Mouse (Mus musculus): ENCODE measurements around the gene Serpina3k. TPM values are rescaled to one million over a fixed set of nuclear protein-coding genes. Genes with fewer than 3 reads are reported as not detected.
"Not testable (repeated sequence)": the region's sequence is repeated elsewhere in the genome, so short reads cannot be mapped to it uniquely, and the experiment has no call there.

Gene Serpina3k
- polyA plus RNA-seq (2014; fragmentation: Nextera tagmentation; extraction: Ambion mirVana): not detected in 2 replicates

GRCm38 (mm10) chr12:104338226-104338625 is at the start of gene Serpina3k, which contains the start of gene Serpina3m:
Serpina3k (plus strand) TSS chr12:104338486.
Serpina3m (plus strand) TSS chr12:104338486.
- not testable (repeated sequence) for H3K27ac ChIP-seq (ENCODE audit: low read depth, low read length); H3K4me3 ChIP-seq (ENCODE audit: low read depth, low read length); ATAC-seq (ENCODE audit: low read depth); H3K9me3 ChIP-seq (ENCODE audit: control insufficient read depth, low read length); H3K4me1 ChIP-seq (ENCODE audit: control insufficient read depth, insufficient read depth, low read length); H3K36me3 ChIP-seq (ENCODE audit: control insufficient read depth, insufficient read depth, low read length); H3K27me3 ChIP-seq (ENCODE audit: control insufficient read depth, insufficient read depth, low read length); H3K9ac ChIP-seq (replicated peaks; ENCODE audit: low read depth, low read length); H3K4me2 ChIP-seq (ENCODE audit: low read depth, low read length)
- 82% methylated on average over 3 of the region's 3 CpGs for WGBS

DNA sequence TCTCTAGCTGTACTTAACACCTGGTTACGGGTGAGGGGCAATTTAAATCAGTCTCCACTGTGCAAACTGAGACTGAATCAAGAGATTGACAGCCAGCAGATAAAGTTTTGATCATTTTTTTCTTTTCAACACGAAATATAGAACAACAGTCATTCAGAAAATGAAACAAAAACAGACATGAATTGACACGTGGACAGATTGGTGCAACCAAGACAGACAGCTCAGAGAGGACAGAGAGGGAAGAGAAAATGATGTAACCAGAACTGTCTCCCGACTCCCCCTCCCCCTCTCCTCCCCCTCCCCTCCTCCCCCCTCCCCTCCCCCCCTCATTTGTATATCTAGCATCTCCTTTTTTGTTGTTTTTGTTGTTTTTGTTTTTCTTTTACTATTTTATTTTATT is 48.4 kb upstream of the Serpina3k start:
- Histone ChIP-seq H3K27me3 (ENCODE audit: control insufficient read depth, insufficient read depth, low read length) (no peaks in the 10 kb centered on the region), H3K27ac (ENCODE audit: low read depth, low read length) (no peak overlapping the region), H3K4me2 (ENCODE audit: low read depth, low read length) (no peak overlapping the region), H3K4me3 (ENCODE audit: low read depth, low read length) (no peak overlapping the region), H3K4me1 (ENCODE audit: control insufficient read depth, insufficient read depth, low read length) (no peaks in the 10 kb centered on the region), H3K9ac (replicated peaks; ENCODE audit: low read depth, low read length) (no peak overlapping the region), H3K9me3 (ENCODE audit: control insufficient read depth, low read length) (no peaks in the 10 kb centered on the region), H3K36me3 (ENCODE audit: control insufficient read depth, insufficient read depth, low read length) (no peaks in the 10 kb centered on the region)
- ATAC-seq (ENCODE audit: low read depth): no peak
- WGBS: 56% methylated on average over 4 of the region's 4 CpGs

GRCm38 (mm10) chr12:104293963-104294362 is 44.3 kb upstream of the Serpina3k start:
- H3K27me3 ChIP-seq (ENCODE audit: control insufficient read depth, insufficient read depth, low read length): no peaks in the 10 kb centered on the region
- H3K27ac ChIP-seq (ENCODE audit: low read depth, low read length): no peak overlapping the region
- H3K4me1 ChIP-seq (ENCODE audit: control insufficient read depth, insufficient read depth, low read length): no peaks in the 10 kb centered on the region
- ATAC-seq (ENCODE audit: low read depth): no peak
- H3K4me3 ChIP-seq (ENCODE audit: low read depth, low read length): no peak overlapping the region
- no peak overlapping the region for H3K9ac ChIP-seq (replicated peaks; ENCODE audit: low read depth, low read length)
- H3K9me3 ChIP-seq (ENCODE audit: control insufficient read depth, low read length): no peaks in the 10 kb centered on the region
- WGBS: 88% methylated on average over 2 of the region's 2 CpGs
- H3K4me2 ChIP-seq (ENCODE audit: low read depth, low read length): no peak overlapping the region
- H3K36me3 ChIP-seq (ENCODE audit: control insufficient read depth, insufficient read depth, low read length): no peaks in the 10 kb centered on the region

DNA sequence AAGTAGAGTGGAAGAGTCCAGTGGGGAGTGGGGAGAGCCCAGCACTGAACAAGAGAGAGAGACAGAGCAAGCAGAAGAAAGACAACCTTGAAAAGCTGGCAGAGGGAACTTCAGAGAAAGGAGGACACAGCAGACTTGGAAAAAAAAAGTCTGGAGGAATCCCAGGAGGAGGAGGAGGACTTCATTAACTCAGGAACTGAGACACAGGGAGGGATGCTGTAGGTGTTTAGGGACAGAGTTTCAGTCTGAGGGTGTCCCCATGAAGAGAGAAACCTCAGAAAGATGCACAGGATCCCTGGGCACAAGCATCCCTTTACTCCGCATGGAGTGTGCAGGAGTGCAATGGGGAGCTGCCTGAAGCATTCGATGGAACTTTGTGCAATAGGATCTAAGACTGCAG is 40.2 kb upstream of the Serpina3k start:
- Histone ChIP-seq H3K4me3 (ENCODE audit: low read depth, low read length) (no peak overlapping the region), H3K4me1 (ENCODE audit: control insufficient read depth, insufficient read depth, low read length) (no peaks in the 10 kb centered on the region), H3K36me3 (ENCODE audit: control insufficient read depth, insufficient read depth, low read length) (no peaks in the 10 kb centered on the region), H3K27ac (ENCODE audit: low read depth, low read length) (no peak overlapping the region), H3K4me2 (ENCODE audit: low read depth, low read length) (no peak overlapping the region), H3K9ac (replicated peaks; ENCODE audit: low read depth, low read length) (no peak overlapping the region), H3K9me3 (ENCODE audit: control insufficient read depth, low read length) (no peaks in the 10 kb centered on the region), H3K27me3 (ENCODE audit: control insufficient read depth, insufficient read depth, low read length) (no peaks in the 10 kb centered on the region)
- 93% methylated on average over 2 of the region's 2 CpGs for WGBS
- ATAC-seq (ENCODE audit: low read depth): no peak

DNA sequence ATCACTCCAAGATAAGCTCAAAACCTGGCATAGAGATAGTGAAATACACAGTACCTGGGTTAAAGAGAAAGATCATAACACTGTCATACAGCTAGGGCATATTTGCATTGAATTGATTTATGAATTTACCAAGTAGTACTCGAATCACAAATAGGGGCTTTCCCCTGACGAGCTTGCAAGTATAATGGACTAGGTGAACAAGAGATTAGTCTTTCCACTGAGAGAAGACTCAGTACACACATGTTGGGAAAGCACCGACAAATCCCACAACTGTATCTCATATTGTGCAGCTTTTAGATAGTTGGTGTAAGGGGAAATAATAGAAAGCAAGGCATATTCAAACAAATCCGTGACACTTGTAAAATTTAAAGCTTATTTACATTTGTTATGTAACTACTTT is 32.3 kb upstream of the Serpina3k start:
- Histone ChIP-seq H3K27me3 (ENCODE audit: control insufficient read depth, insufficient read depth, low read length) (no peaks in the 10 kb centered on the region), H3K27ac (ENCODE audit: low read depth, low read length) (no peak overlapping the region), H3K9me3 (ENCODE audit: control insufficient read depth, low read length) (no peaks in the 10 kb centered on the region), H3K4me2 (ENCODE audit: low read depth, low read length) (no peak overlapping the region), H3K4me1 (ENCODE audit: control insufficient read depth, insufficient read depth, low read length) (no peaks in the 10 kb centered on the region), H3K4me3 (ENCODE audit: low read depth, low read length) (no peak overlapping the region), H3K9ac (replicated peaks; ENCODE audit: low read depth, low read length) (no peak overlapping the region), H3K36me3 (ENCODE audit: control insufficient read depth, insufficient read depth, low read length) (no peaks in the 10 kb centered on the region)
- no peak for ATAC-seq (ENCODE audit: low read depth)
- WGBS: 89% methylated on average over 4 of the region's 4 CpGs

- Histone ChIP-seq H3K36me3 (ENCODE audit: control insufficient read depth, insufficient read depth, low read length) (no peaks in the 10 kb centered on the region), H3K27ac (ENCODE audit: low read depth, low read length) (no peak within 1 kb of the TSS), H3K4me1 (ENCODE audit: control insufficient read depth, insufficient read depth, low read length) (no peaks in the 10 kb centered on the region), H3K4me3 (ENCODE audit: low read depth, low read length) (no peak within 1 kb of the TSS), H3K9me3 (ENCODE audit: control insufficient read depth, low read length) (no peaks in the 10 kb centered on the region), H3K4me2 (ENCODE audit: low read depth, low read length) (no peak within 1 kb of the TSS), H3K27me3 (ENCODE audit: control insufficient read depth, insufficient read depth, low read length) (no peaks in the 10 kb centered on the region), H3K9ac (replicated peaks; ENCODE audit: low read depth, low read length) (no peak within 1 kb of the TSS)
- ATAC-seq (ENCODE audit: low read depth): no peak
- WGBS: 87% methylated on average over 1 of the region's 1 CpGs
Observed at GRCm38 (mm10) chr12:104314253-104314652, 24.0 kb upstream of the Serpina3k start, which contains the start of gene Serpina3j. Serpina3j (plus strand) TSS chr12:104314553.

GRCm38 (mm10) chr12:104322454-104322853 is 15.8 kb upstream of the Serpina3k start:
- H3K4me1 ChIP-seq (ENCODE audit: control insufficient read depth, insufficient read depth, low read length): no peaks in the 10 kb centered on the region
- H3K9ac ChIP-seq (replicated peaks; ENCODE audit: low read depth, low read length): no peak overlapping the region
- no peaks in the 10 kb centered on the region for H3K9me3 ChIP-seq (ENCODE audit: control insufficient read depth, low read length)
- H3K27ac ChIP-seq (ENCODE audit: low read depth, low read length): no peak overlapping the region
- no peaks in the 10 kb centered on the region for H3K36me3 ChIP-seq (ENCODE audit: control insufficient read depth, insufficient read depth, low read length)
- H3K27me3 ChIP-seq (ENCODE audit: control insufficient read depth, insufficient read depth, low read length): no peaks in the 10 kb centered on the region
- no peak overlapping the region for H3K4me3 ChIP-seq (ENCODE audit: low read depth, low read length)
- H3K4me2 ChIP-seq (ENCODE audit: low read depth, low read length): no peak overlapping the region
- WGBS: 83% methylated on average over 1 of the region's 1 CpGs
- ATAC-seq (ENCODE audit: low read depth): no peak

GRCm38 (mm10) chr12:104331701-104332100 is 6.6 kb upstream of the Serpina3k start:
- Histone ChIP-seq H3K4me1 (ENCODE audit: control insufficient read depth, insufficient read depth, low read length) (no peaks in the 10 kb centered on the region), H3K36me3 (ENCODE audit: control insufficient read depth, insufficient read depth, low read length) (no peaks in the 10 kb centered on the region), H3K4me3 (ENCODE audit: low read depth, low read length) (no peak overlapping the region), H3K9ac (replicated peaks; ENCODE audit: low read depth, low read length) (no peak overlapping the region), H3K9me3 (ENCODE audit: control insufficient read depth, low read length) (no peaks in the 10 kb centered on the region), H3K27ac (ENCODE audit: low read depth, low read length) (no peak overlapping the region), H3K4me2 (ENCODE audit: low read depth, low read length) (no peak overlapping the region), H3K27me3 (ENCODE audit: control insufficient read depth, insufficient read depth, low read length) (no peaks in the 10 kb centered on the region)
- WGBS: 34% methylated on average over 1 of the region's 1 CpGs
- no peak for ATAC-seq (ENCODE audit: low read depth)

GRCm38 (mm10) chr12:104336873-104337272 is 1.4 kb upstream of the Serpina3k start:
- H3K36me3 ChIP-seq (ENCODE audit: control insufficient read depth, insufficient read depth, low read length); H3K27ac ChIP-seq (ENCODE audit: low read depth, low read length); H3K9me3 ChIP-seq (ENCODE audit: control insufficient read depth, low read length); H3K4me1 ChIP-seq (ENCODE audit: control insufficient read depth, insufficient read depth, low read length); H3K4me2 ChIP-seq (ENCODE audit: low read depth, low read length); H3K4me3 ChIP-seq (ENCODE audit: low read depth, low read length); ATAC-seq (ENCODE audit: low read depth); H3K9ac ChIP-seq (replicated peaks; ENCODE audit: low read depth, low read length); H3K27me3 ChIP-seq (ENCODE audit: control insufficient read depth, insufficient read depth, low read length): not testable (repeated sequence)

- 93% methylated on average over 3 of the region's 3 CpGs for WGBS
- no peak overlapping the region for H3K27ac ChIP-seq (ENCODE audit: low read depth, low read length)
- H3K4me3 ChIP-seq (ENCODE audit: low read depth, low read length): no peak overlapping the region
- H3K27me3 ChIP-seq (ENCODE audit: control insufficient read depth, insufficient read depth, low read length): no peaks in the 10 kb centered on the region
- H3K4me1 ChIP-seq (ENCODE audit: control insufficient read depth, insufficient read depth, low read length): no peaks in the 10 kb centered on the region
- no peak overlapping the region for H3K9ac ChIP-seq (replicated peaks; ENCODE audit: low read depth, low read length)
- no peak for ATAC-seq (ENCODE audit: low read depth)
- H3K9me3 ChIP-seq (ENCODE audit: control insufficient read depth, low read length): no peaks in the 10 kb centered on the region
- H3K4me2 ChIP-seq (ENCODE audit: low read depth, low read length): no peak overlapping the region
- H3K36me3 ChIP-seq (ENCODE audit: control insufficient read depth, insufficient read depth, low read length): no peaks in the 10 kb centered on the region
Observed at GRCm38 (mm10) chr12:104338705-104339104, 419 bp downstream of the Serpina3k start.

All from neural tube, embryonic 14.5 days (tissue).